Mouse (Mus musculus) ES-E14 (cell line): ENCODE measurements around the gene Saa2. TPM values are rescaled to one million over a fixed set of nuclear protein-coding genes. Genes with fewer than 3 reads are reported as not detected.
"Not testable (repeated sequence)": the region's sequence is repeated elsewhere in the genome, so short reads cannot be mapped to it uniquely, and the experiment has no call there.

Source experiments
- DNase-seq: peaks from one replicate; pipeline ENCODE4 v3.0.0-alpha.2; 2013; ENCODE audit warnings: low read depth, low spot score
- H3K27ac ChIP-seq: 2 replicates; pipeline ENCODE4 v1.5.1; 2012; ENCODE audit warnings: low read depth, mild to moderate bottlenecking, low read length, moderate library complexity, mixed read lengths; ENCODE audit not compliant: poor library complexity, insufficient read depth, severe bottlenecking
- H3K36me3 ChIP-seq: 2 replicates; pipeline ENCODE4 v1.6.1; 2012; ENCODE audit warnings: mild to moderate bottlenecking, low read length, moderate library complexity, mixed read lengths; ENCODE audit not compliant: control insufficient read depth, poor library complexity, insufficient read depth, severe bottlenecking
- H3K4me1 ChIP-seq, 2 experiments: fragments of 150-350 bp in 1 of 2; sonication (generic) in 1 of 2; 2 replicates each; pipeline ENCODE4 v1.6.1; 2012; ENCODE audit warnings: low read length in 2 of 2, mild to moderate bottlenecking in 1 of 2, mixed read lengths in 1 of 2; ENCODE audit not compliant: control insufficient read depth in 2 of 2, insufficient read depth in 2 of 2, poor library complexity in 1 of 2
- H3K4me3 ChIP-seq, 2 experiments: fragments of 150-350 bp in 1 of 2; sonication (generic) in 1 of 2; 2 replicates each; pipeline ENCODE4 v1.5.1; 2012; ENCODE audit warnings: low read length in 2 of 2, low read depth in 1 of 2, mild to moderate bottlenecking in 1 of 2, mixed read lengths in 1 of 2; ENCODE audit not compliant: insufficient read depth in 1 of 2, poor library complexity in 1 of 2, severe bottlenecking in 1 of 2
- H3K9ac ChIP-seq: 2 replicates; pipeline ENCODE4 v1.6.1; 2012; ENCODE audit warnings: low read depth, mild to moderate bottlenecking, low read length, mixed read lengths; ENCODE audit not compliant: poor library complexity, insufficient read depth, severe bottlenecking
- H3K9me3 ChIP-seq: fragments of 150-350 bp; sonication (generic); 2 replicates; pipeline ENCODE4 v1.6.1; 2012; ENCODE audit warnings: low read depth, mild to moderate bottlenecking, low read length; ENCODE audit not compliant: control insufficient read depth, insufficient read depth
- CHD2 ChIP-seq: IDR thresholded peaks from 2 replicates; pipeline ENCODE4 v1.6.1; 2014; ENCODE audit warnings: mild to moderate bottlenecking, low read depth, low read length, inconsistent platforms
- HCFC1 ChIP-seq: IDR thresholded peaks from 2 replicates; pipeline ENCODE4 v1.6.1; 2012; ENCODE audit warnings: low read length, inconsistent platforms, borderline replicate concordance; ENCODE audit not compliant: insufficient read depth
- MAFK ChIP-seq: IDR thresholded peaks from 2 replicates; pipeline ENCODE4 v1.6.1; 2014; ENCODE audit warnings: mild to moderate bottlenecking, low read depth, low read length, inconsistent platforms; ENCODE audit not compliant: insufficient read depth
- ZC3H11A ChIP-seq: IDR thresholded peaks from 2 replicates; pipeline ENCODE4 v1.6.1; 2012; ENCODE audit warnings: low read depth, mild to moderate bottlenecking, inconsistent platforms, low read length, borderline replicate concordance
- ZNF384 ChIP-seq: IDR thresholded peaks from 2 replicates; pipeline ENCODE4 v1.6.1; 2012; ENCODE audit warnings: low read depth, low read length, inconsistent platforms
- in situ Hi-C, 2 experiments: fragments of 600-800 bp; cut with MboI; formaldehyde crosslinking; loops; one replicate each; pipeline ENCODE4 v1.15.1; 2025; ENCODE audit warnings: low sequenced_read_pairs in 2 of 2, inconsistent platforms in 1 of 2; ENCODE audit not compliant: unreplicated experiment in 2 of 2
- total RNA-seq: library from RNA; depleted of rRNA; stranded (reverse); fragments of 300-350 nt; gene quantifications from 2 replicates; pipeline ENCODE4 v1.2.3, GENCODE M21; 2012

Gene Saa2
- total RNA-seq, 1 experiment = not detected

DNA sequence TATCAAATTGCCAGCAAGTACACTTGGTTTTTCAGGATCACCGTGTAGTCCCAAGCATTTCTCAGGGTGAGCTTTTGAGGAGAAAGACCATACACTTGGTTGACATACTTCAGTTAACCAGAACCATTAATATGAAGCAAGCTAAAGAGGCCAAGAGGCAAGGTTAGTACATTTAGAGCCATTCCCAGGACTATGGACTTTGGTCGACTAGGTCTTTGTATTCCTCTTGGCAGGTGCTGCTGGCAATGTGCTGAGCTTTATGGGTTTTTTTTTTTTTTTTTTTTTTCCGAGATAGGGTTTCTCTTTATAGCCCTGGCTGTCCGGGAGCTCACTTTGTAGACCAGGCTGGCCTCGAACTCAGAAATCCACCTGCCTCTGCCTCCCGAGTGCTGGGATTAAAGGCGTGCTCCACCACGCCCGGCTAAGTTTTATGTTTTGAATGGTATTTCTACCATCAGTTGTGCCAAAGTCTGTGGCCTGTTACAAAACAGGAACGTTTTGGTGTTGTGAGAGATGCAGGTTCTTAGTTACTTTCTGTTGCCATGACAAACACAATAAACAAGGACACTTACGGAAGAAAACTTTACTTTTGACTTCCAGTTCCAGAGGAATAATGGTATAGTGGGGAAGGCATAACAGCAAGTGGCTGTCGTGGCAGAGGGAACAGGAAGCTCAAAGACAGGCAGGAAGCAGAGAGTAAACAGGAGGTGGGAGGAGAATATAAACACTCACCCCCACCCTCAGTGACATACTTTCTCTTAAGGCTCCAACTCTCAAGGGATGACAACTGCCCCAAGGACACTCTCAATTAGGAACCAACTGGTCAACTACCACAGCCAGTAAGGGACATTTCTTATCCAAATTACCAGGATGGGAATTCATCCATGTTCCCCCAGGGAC lies 12.8 kb upstream of the Saa2 start:
- no peak overlapping the region for H3K9ac ChIP-seq
- in situ Hi-C loops = no loop called here
- DNase-seq = no peak
- no peaks in the 10 kb centered on the region for H3K9me3 ChIP-seq
- no peaks in the 10 kb centered on the region for H3K36me3 ChIP-seq
- TF ChIP-seq HCFC1 (no peak), MAFK (no peak), ZC3H11A (no peak), CHD2 (no peak), ZNF384 (no peak)
- no peak overlapping the region for H3K27ac ChIP-seq
- H3K4me1 ChIP-seq = no peaks in the 10 kb centered on the region
- H3K4me3 ChIP-seq = no peak overlapping the region

GRCm38 (mm10) chr7:46740041-46740440 lies 11.5 kb upstream of the Saa2 start:
- H3K9me3 ChIP-seq, H3K9ac ChIP-seq, in situ Hi-C loops, H3K36me3 ChIP-seq, H3K4me3 ChIP-seq, DNase-seq, H3K27ac ChIP-seq, H3K4me1 ChIP-seq: not testable (repeated sequence)

GRCm38 (mm10) chr7:46742880-46743279 lies 8.7 kb upstream of the Saa2 start, which contains the start of gene Saa1:
Saa1 (minus strand) TSS chr7:46742980.
- in situ Hi-C loops, H3K36me3 ChIP-seq, H3K4me3 ChIP-seq, H3K9me3 ChIP-seq, H3K27ac ChIP-seq, DNase-seq, H3K4me1 ChIP-seq, H3K9ac ChIP-seq: not testable (repeated sequence)

DNA sequence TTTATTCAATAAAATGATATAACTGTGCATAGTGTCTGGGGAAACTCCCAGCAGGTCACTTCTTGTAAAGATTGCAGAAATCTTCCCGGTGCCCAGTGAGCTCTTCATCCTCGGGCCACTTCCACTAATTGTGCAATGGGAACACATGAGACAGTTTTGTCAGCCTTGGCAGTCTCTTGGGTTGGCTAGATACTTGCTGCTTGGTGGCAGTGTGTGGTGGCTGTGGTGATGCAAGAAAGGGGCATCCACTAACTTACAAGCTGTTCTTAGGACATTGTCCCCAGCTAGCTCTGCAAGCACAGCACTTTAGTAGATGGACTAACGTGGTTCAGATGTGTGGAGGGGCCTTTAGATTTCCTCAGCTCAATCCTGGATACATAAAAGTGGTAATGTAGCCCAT lies 5.8 kb upstream of the Saa2 start:
- in situ Hi-C loops = no loop called here

DNA sequence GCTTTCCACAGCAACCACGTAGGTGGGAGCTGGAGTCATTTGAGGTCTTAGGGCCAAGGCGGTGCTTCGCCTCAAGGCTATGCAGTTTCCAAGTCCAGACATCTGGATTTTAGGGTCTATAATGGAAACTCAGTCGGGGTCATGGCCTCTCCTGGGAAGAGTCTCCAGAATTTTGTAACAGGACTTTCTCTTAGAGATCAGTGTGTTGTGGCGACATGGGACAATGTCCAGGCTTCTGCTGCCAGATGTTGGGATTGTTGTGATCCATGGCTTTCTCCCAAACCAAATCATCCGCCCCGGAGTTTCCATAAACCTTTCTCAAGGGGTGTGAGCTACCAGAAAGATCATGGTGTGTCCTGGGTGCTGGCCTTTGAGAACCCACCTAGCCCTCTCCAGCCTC lies 5.2 kb upstream of the Saa2 start:
- DNase-seq = no peak
- Histone ChIP-seq H3K4me1 (peaks cover 2 to 5% of the 10 kb centered on the region in 2 experiments; a peak in 2 of 4 replicates), H3K27ac (no peak overlapping the region), H3K9ac (no peak overlapping the region), H3K9me3 (no peaks in the 10 kb centered on the region), H3K36me3 (no peaks in the 10 kb centered on the region), H3K4me3 (no peak overlapping the region)
- in situ Hi-C loops = no loop called here
- no peak for TF ChIP-seq MAFK
- TF ChIP-seq CHD2 = no peak
- TF ChIP-seq HCFC1 = no peak
- no peak for TF ChIP-seq ZNF384
- TF ChIP-seq ZC3H11A = no peak

More for the DNA sequence above, 5.8 kb upstream of the Saa2 start:
- Histone ChIP-seq H3K9ac (no peak overlapping the region), H3K4me1 (peaks cover 2 to 5% of the 10 kb centered on the region in 2 experiments; a peak in 2 of 4 replicates), H3K36me3 (no peaks in the 10 kb centered on the region), H3K27ac (no peak overlapping the region), H3K9me3 (no peaks in the 10 kb centered on the region), H3K4me3 (no peak overlapping the region)
- no peak for DNase-seq
- TF ChIP-seq ZC3H11A (no peak), CHD2 (no peak), MAFK (no peak), HCFC1 (no peak)
